Comparison of ENCODE assay signal across 7 mouse cellular contexts in genomic region chr2:30415157-30415935, GRCm38 (mm10). TPM values are rescaled to one million over a fixed set of nuclear protein-coding genes. Genes with fewer than 3 reads are reported as not detected.
DNase-seq lines count a peak whose midpoint lies in the region; ATAC-seq lines count a peak whose summit lies in the region.

Gene Crat, minus strand, starts transcription at chr2:30415813.

- DNase-seq in adrenal gland, postnatal 14 days = peak; percentile 97
- DNase-seq in embryo, embryonic 11 days = peak; percentile 92
- peak; percentile 98 for DNase-seq in gastrocnemius, postnatal 25 days
- peak; percentile 90 to 94 for DNase-seq in left cerebral cortex, postnatal 36 days (ENCODE audit: low spot score in 2 of 2)
- DNase-seq in midbrain, embryonic 10.5 days (ENCODE audit: low spot score) = peak; percentile 86
- DNase-seq in skeletal muscle tissue, adult 2 months (ENCODE audit: low read depth, low spot score) = peak; percentile 98

- peak within 1 kb of the TSS; percentile 86 for H3K4me2 ChIP-seq in intestine, embryonic 15.5 days (replicated peaks)

- H3K4me1 ChIP-seq in intestine, embryonic 15.5 days (replicated peaks) = peaks cover 28% of the 10 kb centered on the region
- H3K4me1 ChIP-seq in midbrain, embryonic 10.5 days = peaks cover 56% of the 10 kb centered on the region

- H3K9me3 ChIP-seq in intestine, embryonic 15.5 days = no peaks in the 10 kb centered on the region
- no peaks in the 10 kb centered on the region for H3K9me3 ChIP-seq in midbrain, embryonic 10.5 days (replicated peaks)

- H3K27me3 ChIP-seq in intestine, embryonic 15.5 days (replicated peaks) = no peaks in the 10 kb centered on the region
- H3K27me3 ChIP-seq in midbrain, embryonic 10.5 days (ENCODE audit: low read depth, poor library complexity, severe bottlenecking) = peaks cover 18% of the 10 kb centered on the region

- H3K4me3 ChIP-seq in intestine, embryonic 15.5 days (replicated peaks) = peak within 1 kb of the TSS; percentile 90
- peak within 1 kb of the TSS; percentile 94 for H3K4me3 ChIP-seq in midbrain, embryonic 10.5 days

- H3K27ac ChIP-seq in intestine, embryonic 15.5 days = peak within 1 kb of the TSS; percentile 97
- H3K27ac ChIP-seq in midbrain, embryonic 10.5 days (replicated peaks) = peak within 1 kb of the TSS; percentile 99

- H3K36me3 ChIP-seq in intestine, embryonic 15.5 days = no peaks in the 10 kb centered on the region
- peaks cover 22% of the 10 kb centered on the region for H3K36me3 ChIP-seq in midbrain, embryonic 10.5 days

- intact Hi-C loops in left cerebral cortex, postnatal 36 days (cut with DNase I) = no loop called here

- WGBS in intestine, embryonic 15.5 days = 1% methylated on average over 57 of the region's 58 CpGs
- WGBS in midbrain, embryonic 10.5 days = under 1% methylated on average over 58 of the region's 58 CpGs

- peak within 1 kb of the TSS; percentile 96 for H3K9ac ChIP-seq in intestine, embryonic 15.5 days

- peak; percentile 95 for ATAC-seq in intestine, embryonic 15.5 days

RNA-seq across cellular contexts. Expression of gene Crat, which starts in this region (rescaled TPM):
- 291 and 301 TPM in 2 replicates for total RNA-seq in adrenal gland, postnatal 14 days (2021)
- 100 to 1,000 TPM; 315 to 363 TPM for total RNA-seq in gastrocnemius, postnatal 25 days (2021)
- 19.6 and 19.8 TPM in 2 replicates for polyA plus RNA-seq in intestine, embryonic 15.5 days (2015; fragmentation: Nextera tagmentation; extraction: Ambion mirVana)
- 10 to 100 TPM; 46.3 to 54.5 TPM for total RNA-seq in left cerebral cortex, postnatal 36 days (2021)
- polyA plus RNA-seq in midbrain, embryonic 10.5 days (2016; fragmentation: Nextera tagmentation; extraction: Ambion mirVana) = 22.5 and 23.7 TPM in 2 replicates

Comparison
In these comparisons a context has a peak if more than half of its experiments do, and no peak if none do; other contexts are left out.
1. Peak in every context shown above with its lines: DNase-seq, ATAC-seq, H3K4me3 ChIP-seq and H3K27ac ChIP-seq.